Mouse (Mus musculus) C2C12 (cell line): ENCODE data around the gene Plagl1. TPM values are rescaled to one million over a fixed set of nuclear protein-coding genes. Genes with fewer than 3 reads are reported as not detected.

Experiments used
- H3K27me3 ChIP-seq: one replicate; pipeline ENCODE4 v1.6.1; 2011; ENCODE audit not compliant: control insufficient read depth, insufficient read depth, insufficient read length
- H3K36me3 ChIP-seq: one replicate; pipeline ENCODE4 v1.6.1; 2011; ENCODE audit not compliant: control insufficient read depth, insufficient read depth
- H3K4me3 ChIP-seq: one replicate; pipeline ENCODE4 v1.5.1; 2011; ENCODE audit warnings: mild to moderate bottlenecking, control low read depth; ENCODE audit not compliant: poor library complexity, insufficient read depth, severe bottlenecking
- H3K79me2 ChIP-seq: one replicate; pipeline ENCODE4 v1.6.1; 2011; ENCODE audit not compliant: control insufficient read depth, insufficient read depth
- H3K79me3 ChIP-seq: one replicate; pipeline ENCODE4 v1.6.1; 2011; ENCODE audit warnings: low read depth, control low read depth
- H3ac ChIP-seq: one replicate; pipeline ENCODE3; 2011; ENCODE audit warnings: low read depth; ENCODE audit not compliant: control insufficient read depth, insufficient read length
- CEBPB ChIP-seq: IDR thresholded peaks from one replicate; pipeline ENCODE4 v1.6.1; 2011; ENCODE audit warnings: low read depth, mild to moderate bottlenecking, control low read depth, moderate library complexity
- CTCF ChIP-seq: IDR thresholded peaks from one replicate; pipeline ENCODE4 v1.5.1; 2011; ENCODE audit not compliant: control insufficient read depth, insufficient read depth, insufficient read length
- FOSL1 ChIP-seq: IDR thresholded peaks from one replicate; pipeline ENCODE4 v1.8.0; 2011; ENCODE audit warnings: mild to moderate bottlenecking, low read length; ENCODE audit not compliant: poor library complexity, insufficient read depth, severe bottlenecking
- MAX ChIP-seq: IDR thresholded peaks from one replicate; pipeline ENCODE4 v1.6.1; 2011; ENCODE audit warnings: mild to moderate bottlenecking, control low read depth
- MYOD1 ChIP-seq: IDR thresholded peaks from one replicate; pipeline ENCODE4 v1.6.1; 2011; ENCODE audit warnings: low read depth; ENCODE audit not compliant: control insufficient read depth, insufficient read length
- MYOG ChIP-seq: IDR thresholded peaks from one replicate; pipeline ENCODE4 v1.6.1; 2011; ENCODE audit not compliant: control insufficient read depth, insufficient read length; ENCODE audit errors: extremely low read depth
- USF1 ChIP-seq: IDR thresholded peaks from one replicate; pipeline ENCODE4 v1.6.1; 2011; ENCODE audit warnings: low read depth, mild to moderate bottlenecking, control low read depth, moderate library complexity
- polyA plus RNA-seq: library from polyadenylated mRNA; unstranded; fragments of >200 nt; fragmentation: generic; extraction: Trizol; gene quantifications from one replicate; pipeline ENCODE4 v1.2.1, GENCODE M21; 2012; ENCODE audit warnings: missing spikeins

Gene Plagl1
- polyA plus RNA-seq, 1 experiment = 1.0 TPM

GRCm38 (mm10) chr10:13116706-13117665 lies 56.7 kb downstream of the Plagl1 start:
- H3K36me3 ChIP-seq = no peaks in the 10 kb centered on the region
- no peak overlapping the region for H3ac ChIP-seq
- H3K79me2 ChIP-seq = no peaks in the 10 kb centered on the region
- H3K4me3 ChIP-seq = no peak overlapping the region
- H3K27me3 ChIP-seq = peaks cover 3% of the 10 kb centered on the region
- no peaks in the 10 kb centered on the region for H3K79me3 ChIP-seq
- TF ChIP-seq CEBPB = no peak
- TF ChIP-seq MAX = no peak
- TF ChIP-seq FOSL1 = no peak
- TF ChIP-seq MYOD1 = no peak
- no peak for TF ChIP-seq CTCF
- TF ChIP-seq MYOG = no peak
- TF ChIP-seq USF1 = no peak

- TF ChIP-seq MYOG (no peak), MAX (no peak), CEBPB (no peak), USF1 (no peak), CTCF (no peak), MYOD1 (no peak), FOSL1 (no peak)
- Histone ChIP-seq H3K4me3 (no peak overlapping the region), H3K27me3 (peaks cover 3% of the 10 kb centered on the region), H3ac (no peak overlapping the region), H3K79me3 (no peaks in the 10 kb centered on the region), H3K79me2 (no peaks in the 10 kb centered on the region), H3K36me3 (no peaks in the 10 kb centered on the region)
Observed at GRCm38 (mm10) chr10:13118024-13118769, 57.9 kb downstream of the Plagl1 start.

GRCm38 (mm10) chr10:13118770-13119102 lies 58.4 kb downstream of the Plagl1 start:
- Histone ChIP-seq H3K79me3 (no peaks in the 10 kb centered on the region), H3ac (no peak overlapping the region), H3K36me3 (no peaks in the 10 kb centered on the region), H3K27me3 (peaks cover 3% of the 10 kb centered on the region), H3K4me3 (no peak overlapping the region), H3K79me2 (no peaks in the 10 kb centered on the region)
- TF ChIP-seq CTCF (no peak), MAX (no peak)

- no peaks in the 10 kb centered on the region for H3K36me3 ChIP-seq
- no peak for TF ChIP-seq MAX
- no peak for TF ChIP-seq USF1
- no peak for TF ChIP-seq MYOG
- no peak for TF ChIP-seq CEBPB
- TF ChIP-seq CTCF = no peak
- no peak for TF ChIP-seq MYOD1
- no peak for TF ChIP-seq FOSL1
- H3K79me2 ChIP-seq = no peaks in the 10 kb centered on the region
- H3K4me3 ChIP-seq = no peak overlapping the region
- H3K79me3 ChIP-seq = no peaks in the 10 kb centered on the region
- H3ac ChIP-seq = no peak overlapping the region
- H3K27me3 ChIP-seq = peaks cover 3% of the 10 kb centered on the region
Observed at GRCm38 (mm10) chr10:13119300-13119699, 59.0 kb downstream of the Plagl1 start.

- H3K36me3 ChIP-seq = no peaks in the 10 kb centered on the region
- H3K27me3 ChIP-seq = no peaks in the 10 kb centered on the region
- no peak overlapping the region for H3K4me3 ChIP-seq
- no peaks in the 10 kb centered on the region for H3K79me2 ChIP-seq
- H3ac ChIP-seq = no peak overlapping the region
- TF ChIP-seq USF1 (no peak), CEBPB (no peak), CTCF (no peak), MYOD1 (no peak), MAX (no peak), FOSL1 (no peak), MYOG (no peak)
- no peaks in the 10 kb centered on the region for H3K79me3 ChIP-seq
Observed at GRCm38 (mm10) chr10:13125811-13126210, 65.5 kb downstream of the Plagl1 start.

- no peaks in the 10 kb centered on the region for H3K79me3 ChIP-seq
- no peaks in the 10 kb centered on the region for H3K36me3 ChIP-seq
- H3K27me3 ChIP-seq = no peaks in the 10 kb centered on the region
- H3K79me2 ChIP-seq = no peaks in the 10 kb centered on the region
- no peak overlapping the region for H3K4me3 ChIP-seq
- TF ChIP-seq CEBPB (no peak), USF1 (no peak), MYOD1 (no peak), MAX (no peak), CTCF (no peak), MYOG (no peak), FOSL1 (no peak)
- no peak overlapping the region for H3ac ChIP-seq
Observed at GRCm38 (mm10) chr10:13127335-13127734, 67.0 kb downstream of the Plagl1 start.
